Mouse (Mus musculus) fibroblast of lung, adult 2 months (primary cell): ENCODE results near the gene Aph1b.

Experiments
- DNase-seq: peaks from one replicate; pipeline ENCODE4 v3.0.0-alpha.2; 2011; ENCODE audit warnings: low read depth

The Aph1b gene

GRCm38 (mm10) chr9:66739516-66739915, 55.8 kb downstream of the Aph1b start:
- DNase-seq = no peak

DNA sequence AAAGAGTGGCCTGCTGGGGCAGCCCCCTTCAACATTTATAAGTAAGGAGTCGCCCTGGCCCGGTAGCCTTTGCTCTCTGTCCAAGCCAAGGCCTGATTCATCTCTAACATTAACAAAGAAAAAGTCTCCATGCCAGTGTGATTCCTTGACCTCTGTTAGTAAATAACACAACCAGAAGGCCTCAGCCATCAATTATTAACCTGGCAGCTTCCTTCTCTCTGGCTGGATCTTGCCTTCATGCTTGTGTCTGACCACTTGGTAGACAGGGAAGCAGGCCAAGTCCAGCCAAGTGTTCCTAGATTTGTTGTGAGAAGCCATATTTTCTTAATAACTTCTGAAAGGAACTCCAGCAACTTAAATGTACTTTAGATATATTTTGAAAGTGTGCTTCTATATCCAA, 58.7 kb downstream of the Aph1b start:
- no peak for DNase-seq

GRCm38 (mm10) chr9:66736016-66736415, 59.3 kb downstream of the Aph1b start:
- DNase-seq = no peak

DNA sequence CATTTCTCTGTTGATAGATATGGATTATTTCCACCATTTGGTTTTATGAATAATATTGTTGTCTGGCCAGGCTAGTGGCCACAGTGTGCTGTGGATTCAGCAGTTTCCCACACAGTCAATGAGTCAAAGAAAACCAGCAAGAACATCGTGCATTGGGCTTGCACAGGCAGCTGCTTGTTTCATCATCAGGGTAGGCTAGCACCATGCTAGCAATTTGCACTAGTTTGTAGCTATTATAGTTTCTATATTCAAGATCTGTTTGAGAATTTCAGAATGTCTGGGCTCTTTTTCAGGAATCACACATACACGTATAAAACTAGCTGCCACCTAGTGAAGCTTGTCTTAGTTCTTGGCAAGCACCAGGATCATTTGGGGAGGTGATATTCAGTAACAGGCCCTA, 60.2 kb downstream of the Aph1b start:
- DNase-seq = no peak

- DNase-seq = no peak
Measured at GRCm38 (mm10) chr9:66734568-66734967, 60.7 kb downstream of the Aph1b start.

DNA sequence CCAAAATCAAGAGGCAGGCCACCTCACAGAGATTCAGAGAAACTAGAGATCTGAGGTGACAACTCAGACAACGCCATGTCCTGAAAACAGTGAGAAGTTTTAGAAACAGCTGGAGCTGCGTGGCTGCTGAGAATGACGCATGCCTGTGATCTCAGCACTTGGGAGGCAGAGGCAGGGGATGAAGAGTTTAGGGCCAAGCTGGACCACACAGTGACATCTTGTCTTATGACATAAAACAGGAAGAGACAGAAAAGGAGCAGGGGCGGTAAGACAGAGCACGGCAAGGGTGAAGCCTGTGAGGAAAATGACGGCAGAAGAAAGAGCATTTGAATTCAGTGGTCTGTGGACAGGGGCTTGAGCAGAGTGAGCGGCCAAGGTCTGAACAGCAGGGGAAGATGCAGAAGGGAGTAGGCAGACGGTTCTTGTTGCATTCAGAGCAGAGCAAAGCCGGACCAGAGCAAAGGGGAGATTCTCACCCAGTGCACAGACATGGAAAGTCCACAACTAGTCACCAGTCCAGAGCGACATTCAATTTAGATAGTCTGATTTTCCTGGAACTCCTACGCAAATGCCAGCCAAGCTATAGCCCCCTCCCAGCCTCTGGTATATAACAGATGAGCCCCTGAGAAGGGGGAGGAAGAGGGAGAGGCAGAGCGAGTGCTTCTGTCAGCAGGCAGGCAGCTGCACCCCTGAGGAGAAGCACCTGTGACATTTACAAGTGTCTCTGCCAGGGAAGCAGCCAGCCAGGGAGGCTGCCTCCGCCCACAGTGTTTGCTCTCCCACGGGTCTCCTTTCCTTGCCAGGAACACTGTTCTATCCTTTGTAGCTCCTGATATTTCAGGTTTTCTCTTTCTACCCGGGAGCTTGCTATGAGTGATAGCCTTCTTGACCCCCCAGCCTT, 62.2 kb downstream of the Aph1b start:
- DNase-seq = no peak

- no peak for DNase-seq
Measured at GRCm38 (mm10) chr9:66731284-66731683, 64.0 kb downstream of the Aph1b start.

DNA sequence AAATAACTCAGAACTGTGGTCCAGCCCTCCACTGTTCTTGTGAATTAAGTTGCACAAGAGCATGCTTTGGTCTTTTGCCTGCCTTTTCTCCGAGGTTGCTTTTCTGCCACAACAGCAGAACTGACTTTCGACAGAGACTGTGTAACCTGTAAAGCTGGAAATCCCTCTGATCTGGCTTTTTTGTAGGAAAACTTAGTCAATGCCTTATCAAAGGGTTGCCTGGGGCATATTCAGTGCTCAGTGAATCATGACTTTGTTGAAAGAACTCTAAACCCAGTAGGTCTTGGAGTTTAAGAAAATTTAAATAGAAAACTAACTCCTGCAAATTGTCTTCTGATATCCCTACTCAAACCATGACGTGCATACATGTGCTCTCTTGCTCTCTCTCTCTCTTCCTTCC, 64.7 kb downstream of the Aph1b start:
- DNase-seq = no peak

DNA sequence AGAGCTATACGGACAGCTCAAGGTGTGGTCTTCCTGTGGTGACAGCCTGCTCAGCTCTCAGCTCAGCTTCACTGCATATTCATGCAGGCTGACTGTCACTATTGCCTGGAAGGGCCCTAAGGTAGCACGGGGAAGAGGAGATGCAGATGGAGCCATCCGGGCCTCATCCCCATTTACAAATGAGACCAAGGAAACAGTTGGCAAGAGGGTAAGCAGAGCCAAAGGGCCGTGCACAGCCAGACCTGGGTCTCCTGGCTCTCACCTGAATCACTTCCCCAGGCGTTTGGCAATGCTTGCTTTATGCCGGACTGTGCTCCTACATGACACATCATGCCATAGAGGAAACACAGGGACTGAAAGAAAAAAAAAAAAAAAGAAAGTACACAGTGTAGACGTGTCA, 68.0 kb downstream of the Aph1b start:
- DNase-seq = no peak

- no peak for DNase-seq
Measured at GRCm38 (mm10) chr9:66725591-66725990, 69.7 kb downstream of the Aph1b start.
